Mouse (Mus musculus): ENCODE results near the gene Disc1.

The Disc1 gene

GRCm38 (mm10) chr8:125067596-125067960, 13.6 kb downstream of the Disc1 start:
- DNase-seq (ENCODE audit: low spot score) = no peak

GRCm38 (mm10) chr8:125068146-125068905, 14.3 kb downstream of the Disc1 start:
- DNase-seq (ENCODE audit: low spot score) = no peak

DNA sequence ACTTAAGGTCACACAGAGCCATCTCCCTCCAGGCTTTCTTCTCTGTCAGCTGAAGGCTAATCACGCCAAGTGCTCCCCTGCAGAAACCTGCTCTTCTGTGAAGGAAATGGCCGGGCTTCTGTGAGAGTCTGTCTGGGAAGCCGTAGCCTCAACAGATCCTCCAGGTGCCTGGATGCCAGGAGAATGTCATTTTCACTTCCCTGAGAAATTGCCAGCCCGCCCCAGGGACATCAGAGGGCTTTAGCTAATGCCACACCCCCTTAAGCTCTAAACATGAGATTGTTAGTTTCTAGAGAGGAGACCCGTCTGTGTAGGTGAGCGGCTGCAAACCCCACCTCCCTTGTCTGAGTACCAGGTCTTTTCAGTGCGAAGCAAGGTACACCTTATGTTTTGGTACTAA, 15.3 kb downstream of the Disc1 start:
- no peak for DNase-seq (ENCODE audit: low spot score)

DNA sequence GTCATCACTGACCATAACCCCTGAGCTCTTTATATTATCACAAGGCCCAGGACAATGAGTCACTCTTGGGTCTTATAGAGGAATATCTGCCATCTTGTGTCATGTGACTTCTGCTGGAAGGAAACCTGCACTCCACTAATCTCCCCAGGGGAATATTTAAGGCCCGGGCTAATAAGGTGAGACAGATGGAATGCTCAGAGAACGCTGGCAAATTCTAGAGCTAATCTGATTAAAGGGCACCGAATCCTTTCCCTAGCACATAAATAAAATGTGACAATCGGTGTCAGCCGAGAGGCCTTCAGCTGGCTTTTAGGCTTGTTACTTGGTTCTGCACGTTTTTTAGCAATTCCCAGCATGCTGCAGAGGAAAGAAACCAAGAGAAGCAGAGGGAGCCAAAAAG, 15.7 kb downstream of the Disc1 start:
- no peak for DNase-seq (ENCODE audit: low spot score)

DNA sequence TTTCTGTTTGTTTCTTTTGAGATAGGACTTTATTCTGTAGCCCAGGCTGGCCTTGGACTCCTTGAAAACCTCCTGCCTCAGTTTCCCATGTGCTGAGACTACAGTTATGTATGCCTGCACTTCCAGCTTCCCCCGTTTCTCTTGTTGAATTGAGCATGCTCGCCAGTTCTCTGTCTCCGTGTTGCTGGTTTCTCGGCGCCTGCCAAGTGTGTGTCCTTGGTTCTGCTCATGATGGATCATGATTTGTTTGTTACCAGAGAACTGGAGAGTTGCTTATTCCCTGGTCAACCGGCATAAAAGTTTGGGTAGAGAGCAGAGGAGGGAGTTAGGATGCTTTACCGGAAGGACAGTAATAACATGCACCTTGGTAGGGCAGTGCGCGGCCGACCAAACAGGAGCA, 20.1 kb downstream of the Disc1 start:
- no peak for DNase-seq (ENCODE audit: low spot score)

DNA sequence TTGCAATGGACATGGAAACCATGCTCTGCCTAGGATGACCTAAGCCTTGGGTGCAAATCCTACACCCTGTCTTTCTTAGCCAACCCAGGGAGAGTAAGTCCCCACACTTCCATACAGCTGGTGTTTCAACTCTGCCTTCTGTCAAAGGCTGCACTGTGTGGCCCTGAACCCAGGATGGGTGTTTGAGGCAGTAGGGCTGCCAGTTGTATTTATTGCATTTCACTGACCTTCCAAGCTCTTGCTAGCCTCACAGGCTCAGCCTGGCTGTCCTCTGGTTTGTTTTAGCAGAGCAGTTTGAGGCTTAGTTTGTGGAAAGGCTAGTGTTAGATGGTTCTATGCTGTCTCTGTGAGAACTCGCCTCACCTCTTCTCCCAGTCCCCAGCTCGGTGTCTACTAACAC, 20.6 kb downstream of the Disc1 start:
- no peak for DNase-seq (ENCODE audit: low spot score)

- no peak for DNase-seq (ENCODE audit: low spot score)
These were observed 21.4 kb downstream of the Disc1 start for GRCm38 (mm10) chr8:125075389-125075788.

GRCm38 (mm10) chr8:125077326-125077725, 23.3 kb downstream of the Disc1 start:
- DNase-seq (ENCODE audit: low spot score) = no peak

GRCm38 (mm10) chr8:125078771-125079384, 24.9 kb downstream of the Disc1 start:
- DNase-seq (ENCODE audit: low spot score) = no peak

GRCm38 (mm10) chr8:125080388-125081344, 26.7 kb downstream of the Disc1 start:
- no peak for DNase-seq (ENCODE audit: low spot score)

DNA sequence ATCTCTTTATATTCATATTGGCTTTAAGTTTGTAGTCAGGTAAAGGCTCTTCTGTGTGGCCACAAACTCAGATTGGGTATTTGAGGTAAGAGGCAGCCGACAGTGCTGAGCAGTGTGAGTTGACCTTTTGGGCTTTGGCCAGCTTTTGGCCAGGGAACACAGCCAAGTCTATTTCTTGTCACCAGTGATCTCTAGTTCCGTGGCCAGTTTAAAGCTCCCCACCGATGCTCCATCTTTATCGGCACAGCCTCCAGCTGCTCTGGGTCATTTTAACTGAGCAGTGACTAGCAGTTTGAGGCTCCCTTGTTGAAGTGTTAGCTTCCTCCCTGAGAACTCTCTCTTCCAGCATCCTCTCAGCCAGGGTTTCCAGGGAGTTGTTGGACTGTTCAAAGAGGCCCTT, 29.8 kb downstream of the Disc1 start:
- no peak for DNase-seq (ENCODE audit: low spot score)

DNA sequence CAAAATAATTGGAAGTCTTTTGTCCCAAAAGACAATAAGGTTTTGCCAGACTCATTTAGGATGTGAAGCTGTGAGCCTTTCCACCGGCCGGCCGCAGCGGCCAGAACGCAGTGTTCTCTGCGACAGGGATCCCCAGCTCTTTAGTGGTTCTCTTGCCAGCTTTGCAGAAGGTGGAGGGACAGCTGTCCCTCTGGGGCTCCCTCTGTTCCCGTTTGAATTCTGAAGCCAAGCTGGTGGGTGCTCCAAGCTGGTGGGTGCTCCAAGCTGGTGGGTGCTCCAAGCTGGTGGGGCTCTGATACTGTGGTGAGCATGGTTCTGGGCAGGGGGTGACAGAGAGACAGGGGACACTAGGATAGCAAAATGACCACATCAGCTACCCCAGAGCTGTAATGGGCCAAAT, 30.5 kb downstream of the Disc1 start:
- no peak for DNase-seq (ENCODE audit: low spot score)

DNA sequence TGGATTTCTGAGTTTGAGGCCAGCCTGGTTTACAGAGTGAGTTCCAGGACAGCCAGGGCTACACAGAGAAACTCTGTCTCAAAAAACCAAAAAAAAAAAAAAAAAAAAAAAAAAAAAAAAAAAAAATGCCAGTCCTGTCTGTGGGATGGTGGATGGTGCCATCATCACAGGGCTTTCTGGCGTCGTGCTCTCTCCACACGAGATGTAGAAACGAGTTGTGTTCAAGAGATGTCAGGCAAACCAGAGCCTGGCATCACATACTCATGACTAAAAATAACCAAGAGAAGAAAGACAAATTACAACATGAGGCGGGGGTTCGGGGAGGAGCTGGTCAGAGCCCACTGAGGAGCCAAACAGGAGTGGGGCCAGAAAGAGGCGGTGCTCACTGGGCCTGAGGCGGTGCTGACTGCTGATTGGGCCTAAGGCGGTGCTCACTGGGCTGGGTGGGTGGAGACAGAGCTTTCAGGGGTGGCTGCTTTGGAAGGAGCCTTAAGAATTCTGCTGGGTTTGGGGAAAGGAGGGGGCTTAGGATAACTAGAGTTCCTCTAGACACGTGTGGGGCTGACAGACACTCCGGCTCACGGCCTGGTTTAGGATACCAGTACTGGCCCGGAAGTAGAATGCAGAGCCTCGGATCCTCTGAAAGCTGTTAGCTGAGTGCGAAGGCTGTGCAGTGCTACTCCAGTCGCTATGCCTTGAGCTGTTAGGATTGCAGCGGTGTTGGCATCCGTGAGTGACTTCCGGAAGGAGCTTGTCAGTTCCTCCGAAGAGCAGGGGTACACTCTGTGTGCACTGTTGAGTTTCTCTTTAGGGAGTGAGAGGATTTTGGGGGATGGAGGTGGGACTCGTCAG, 37.1 kb downstream of the Disc1 start:
- no peak for DNase-seq (ENCODE audit: low spot score)

- DNase-seq (ENCODE audit: low spot score) = no peak
These were observed 43.1 kb downstream of the Disc1 start for GRCm38 (mm10) chr8:125097140-125097539.

GRCm38 (mm10) chr8:125098050-125098449, 44.1 kb downstream of the Disc1 start:
- DNase-seq (ENCODE audit: low spot score) = no peak

DNA sequence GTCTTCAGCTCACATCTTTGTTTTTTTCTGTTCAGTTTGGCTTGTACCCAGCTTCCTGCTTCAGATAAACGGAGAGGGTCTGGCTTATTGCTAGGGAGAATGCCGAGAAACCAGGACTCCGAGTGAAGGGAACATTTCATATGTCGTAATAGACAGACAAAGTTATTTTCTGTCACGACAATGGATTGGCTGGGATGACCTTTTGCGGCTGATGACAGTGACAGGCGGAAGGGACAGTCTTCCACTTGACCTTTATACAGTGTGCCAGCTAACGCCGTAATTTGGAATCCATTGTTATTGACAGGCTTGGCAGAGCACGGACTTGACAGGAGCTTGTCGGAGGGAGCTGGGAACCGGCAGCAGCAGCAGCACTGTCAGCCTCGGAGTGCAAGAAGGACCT, 48.3 kb downstream of the Disc1 start:
- no peak for DNase-seq (ENCODE audit: low spot score)

- no peak for DNase-seq (ENCODE audit: low spot score)
These were observed 59.2 kb downstream of the Disc1 start for GRCm38 (mm10) chr8:125113171-125113570.

DNA sequence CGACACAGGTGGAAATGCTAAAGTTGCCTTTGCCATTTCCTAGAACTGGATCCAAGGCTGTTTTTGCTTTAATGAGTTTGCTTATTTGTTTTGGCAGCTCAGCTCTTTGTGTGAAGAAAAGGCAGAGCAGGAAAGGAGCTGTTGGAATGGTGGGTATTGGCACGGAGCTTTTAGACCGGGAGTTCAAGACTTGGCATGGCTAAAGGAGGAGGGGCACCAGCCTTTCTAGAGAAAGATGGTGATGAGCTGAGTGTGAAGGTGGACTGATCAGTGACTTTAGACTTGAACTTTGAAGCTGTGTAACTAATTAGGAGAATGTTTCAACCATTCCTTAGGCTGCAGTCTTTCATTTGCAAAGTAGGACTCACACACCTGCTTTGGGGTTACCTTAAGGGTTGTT, 59.8 kb downstream of the Disc1 start:
- no peak for DNase-seq (ENCODE audit: low spot score)

DNA sequence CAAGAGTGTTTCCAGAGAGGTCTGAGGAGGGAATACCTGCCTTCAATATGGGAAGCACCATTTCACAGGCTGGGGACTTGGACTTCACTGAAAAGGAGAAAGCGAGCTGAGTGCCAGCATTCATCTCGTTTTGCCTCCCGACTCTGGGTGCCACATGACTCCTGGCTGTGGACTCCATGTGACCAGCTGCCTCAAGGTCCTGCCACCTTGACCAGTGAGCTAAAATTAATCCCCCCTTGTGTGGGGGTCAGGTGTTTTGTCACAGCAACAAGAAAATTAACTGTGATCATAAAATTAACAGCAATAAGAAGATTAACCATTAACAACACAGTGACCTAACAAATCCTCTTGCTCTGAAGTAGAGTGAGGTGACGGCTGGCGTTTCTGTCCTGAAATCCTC, 61.3 kb downstream of the Disc1 start:
- DNase-seq (ENCODE audit: low spot score) = no peak

- no peak for DNase-seq (ENCODE audit: low spot score)
These were observed 62.6 kb downstream of the Disc1 start for GRCm38 (mm10) chr8:125116616-125117015.

DNA sequence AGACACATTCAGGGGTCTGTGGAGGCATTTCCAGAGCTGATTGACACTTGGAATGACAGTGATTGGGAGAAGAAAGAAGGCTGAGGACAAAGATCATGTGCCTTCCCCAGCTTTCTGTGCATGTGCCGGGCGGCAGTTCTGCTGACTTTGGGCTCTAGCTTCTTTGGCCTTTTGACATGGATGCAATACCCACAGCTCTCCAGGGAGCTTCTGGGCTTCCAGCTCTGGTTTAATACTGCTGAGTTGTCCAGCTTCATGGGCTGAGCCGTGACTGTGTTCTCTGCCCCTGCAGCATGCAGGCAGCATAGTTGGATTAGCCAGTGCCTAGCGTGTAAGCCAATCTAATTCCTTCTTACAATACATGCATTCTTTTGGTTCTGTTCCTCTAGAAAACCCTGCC, 72.5 kb downstream of the Disc1 start:
- no peak for DNase-seq (ENCODE audit: low spot score)

DNA sequence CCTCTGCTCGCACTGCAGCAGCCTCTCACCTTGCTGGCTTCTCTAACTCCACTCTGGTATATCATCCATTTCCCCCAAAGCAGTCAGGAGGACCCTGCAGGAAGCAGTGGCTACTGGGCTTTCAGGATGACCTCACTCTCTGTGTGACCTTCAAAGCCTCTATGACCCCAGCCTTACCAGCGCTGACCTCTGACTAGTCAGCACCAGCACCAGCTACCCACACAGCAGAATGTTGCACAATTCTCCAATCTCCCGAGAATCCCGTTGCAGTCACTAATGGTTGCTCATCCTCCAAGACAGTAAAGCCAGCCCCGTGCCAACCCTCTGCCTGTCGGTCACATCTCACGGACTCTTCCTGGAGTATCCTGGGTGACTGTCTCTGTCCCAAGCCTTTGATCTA, 73.6 kb downstream of the Disc1 start:
- no peak for DNase-seq (ENCODE audit: low spot score)
